Mouse (Mus musculus) G1E-ER4 (cell line): Measurements from ENCODE around the gene Zdhhc25. TPM values are rescaled to one million over a fixed set of nuclear protein-coding genes. Genes with fewer than 3 reads are reported as not detected.

ENCODE experiments used
- GATA1 ChIP-seq: IDR thresholded peaks from one replicate; pipeline ENCODE4 v1.8.0; 2012; ENCODE audit warnings: low read length, inconsistent platforms
- polyA plus RNA-seq: library from polyadenylated mRNA; stranded (reverse); fragments of >175 nt; gene quantifications from 2 replicates; pipeline ENCODE4 v1.2.3, GENCODE M21; 2012

The Zdhhc25 gene
- not detected in 2 replicates for polyA plus RNA-seq

- no peak for TF ChIP-seq GATA1
Measured at GRCm38 (mm10) chr15:88600002-88600401, at the start of gene Zdhhc25. Gene Zdhhc25 (plus strand): TSS chr15:88600302.

GRCm38 (mm10) chr15:88552852-88553251, 47.2 kb upstream of the Zdhhc25 start:
- TF ChIP-seq GATA1, result no peak

- no peak for TF ChIP-seq GATA1
Measured at GRCm38 (mm10) chr15:88555476-88555875, 44.6 kb upstream of the Zdhhc25 start.

GRCm38 (mm10) chr15:88560637-88561036, 39.5 kb upstream of the Zdhhc25 start:
- TF ChIP-seq GATA1, result no peak

- TF ChIP-seq GATA1, result no peak
Measured at GRCm38 (mm10) chr15:88561058-88561730, 38.9 kb upstream of the Zdhhc25 start.

GRCm38 (mm10) chr15:88565307-88565706, 34.8 kb upstream of the Zdhhc25 start:
- TF ChIP-seq GATA1, result no peak

GRCm38 (mm10) chr15:88565806-88566205, 34.3 kb upstream of the Zdhhc25 start:
- no peak for TF ChIP-seq GATA1

GRCm38 (mm10) chr15:88570697-88571096, 29.4 kb upstream of the Zdhhc25 start:
- no peak for TF ChIP-seq GATA1

GRCm38 (mm10) chr15:88579461-88579860, 20.6 kb upstream of the Zdhhc25 start:
- TF ChIP-seq GATA1, result no peak

- no peak for TF ChIP-seq GATA1
Measured at GRCm38 (mm10) chr15:88602496-88602895, 2.4 kb downstream of the Zdhhc25 start.

GRCm38 (mm10) chr15:88603091-88603732, 3.1 kb downstream of the Zdhhc25 start:
- no peak for TF ChIP-seq GATA1

GRCm38 (mm10) chr15:88603733-88604119, 3.6 kb downstream of the Zdhhc25 start:
- no peak for TF ChIP-seq GATA1

- TF ChIP-seq GATA1, result no peak
Measured at GRCm38 (mm10) chr15:88604669-88605414, 4.7 kb downstream of the Zdhhc25 start.

- no peak for TF ChIP-seq GATA1
Measured at GRCm38 (mm10) chr15:88605415-88605785, 5.3 kb downstream of the Zdhhc25 start.

- no peak for TF ChIP-seq GATA1
Measured at GRCm38 (mm10) chr15:88617125-88617524, 17.0 kb downstream of the Zdhhc25 start.

- no peak for TF ChIP-seq GATA1
Measured at GRCm38 (mm10) chr15:88618008-88618773, 18.1 kb downstream of the Zdhhc25 start.
